Mouse (Mus musculus) thymus, postnatal 10 days (tissue): ENCODE measurements around the gene Cenps.
"Not testable (repeated sequence)": the region's sequence is repeated elsewhere in the genome, so short reads cannot be mapped to it uniquely, and the experiment has no call there.

Experiments used
- DNase-seq, 2 experiments: peaks; one replicate each; pipeline ENCODE4 v3.0.0; 2021; ENCODE audit warnings: low spot score in 2 of 2

Cenps gene

DNA sequence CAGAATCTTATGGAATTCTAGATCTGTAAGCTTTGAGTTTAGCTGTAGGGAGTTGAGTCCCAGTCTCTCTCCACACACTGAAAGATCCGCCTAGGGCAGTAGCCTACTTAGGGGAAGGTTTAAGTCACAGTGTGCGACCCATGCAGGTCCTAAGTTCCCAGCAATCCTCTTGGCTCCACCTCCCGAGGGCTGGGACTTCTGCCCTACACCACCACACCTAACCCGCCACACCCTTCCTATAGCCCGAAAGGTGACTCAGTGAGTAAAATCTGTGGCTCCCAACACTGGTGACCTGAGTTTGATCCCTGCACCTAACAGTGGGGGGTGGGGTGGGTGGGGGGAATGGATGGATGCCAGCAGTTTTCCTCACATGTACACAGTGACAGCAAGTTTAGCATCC, 14.0 kb downstream of the Cenps start:
- no peak for DNase-seq

GRCm38 (mm10) chr4:149119978-149120562, 17.4 kb downstream of the Cenps start:
- DNase-seq = not testable (repeated sequence)

DNA sequence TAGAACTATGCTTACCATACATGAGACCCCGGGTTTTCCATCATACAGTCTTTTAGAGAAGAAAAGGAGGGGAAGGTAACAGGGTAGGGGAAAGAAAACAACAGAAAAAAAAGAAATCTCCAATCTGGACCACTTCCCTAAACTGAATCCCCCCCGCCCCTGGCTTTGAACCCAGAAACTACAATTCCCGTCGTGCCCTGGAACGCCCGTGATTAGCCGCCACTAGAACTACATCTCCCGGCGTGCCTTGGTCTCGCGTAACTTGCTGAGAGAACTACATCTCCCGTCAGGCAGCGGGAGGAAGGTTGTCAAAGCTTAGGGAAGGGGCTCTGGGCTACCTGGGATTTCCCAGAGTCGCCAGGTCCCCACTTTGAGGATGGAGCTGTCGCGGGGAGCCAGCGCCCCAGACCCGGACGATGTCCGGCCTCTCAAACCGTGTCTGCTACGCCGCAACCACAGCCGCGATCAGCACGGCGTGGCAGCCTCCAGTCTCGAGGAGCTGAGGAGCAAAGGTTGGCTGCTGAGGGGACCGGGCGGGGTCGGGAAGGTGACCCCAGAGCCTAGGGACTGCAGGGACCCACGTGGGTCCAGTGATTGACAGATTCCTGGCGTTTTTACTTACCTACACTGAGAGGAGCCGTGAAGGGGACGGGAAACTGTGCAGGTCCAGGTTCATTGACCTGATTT, 33.4 kb downstream of the Cenps start, which contains the start of gene Dffa:
Dffa (plus strand) TSS at position 272 of the 687 bp plus-strand sequence.
- DNase-seq = peak; percentile 84 to 88

- DNase-seq = no peak
These were observed 36.0 kb downstream of the Cenps start for GRCm38 (mm10) chr4:149101456-149101855.

DNA sequence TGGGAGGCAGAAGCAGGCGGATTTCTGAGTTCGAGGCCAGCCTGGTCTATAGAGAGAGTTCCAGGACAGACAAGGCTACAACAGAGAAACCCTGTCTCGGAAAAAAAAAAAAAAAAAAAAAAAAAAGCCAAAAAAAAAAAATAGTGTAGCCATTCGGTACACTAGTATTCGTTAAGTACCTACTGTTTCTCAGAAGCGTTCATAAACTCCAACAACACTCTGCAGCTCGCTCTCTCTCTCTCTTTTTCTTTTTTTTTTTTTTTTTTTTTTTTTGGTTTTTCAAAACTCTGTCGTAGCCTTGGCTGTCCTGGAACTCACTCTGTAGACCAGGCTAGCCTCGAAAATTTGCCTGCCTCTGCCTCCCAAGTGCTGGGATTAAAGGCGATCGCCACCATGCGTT, 37.0 kb downstream of the Cenps start:
- not testable (repeated sequence) for DNase-seq

DNA sequence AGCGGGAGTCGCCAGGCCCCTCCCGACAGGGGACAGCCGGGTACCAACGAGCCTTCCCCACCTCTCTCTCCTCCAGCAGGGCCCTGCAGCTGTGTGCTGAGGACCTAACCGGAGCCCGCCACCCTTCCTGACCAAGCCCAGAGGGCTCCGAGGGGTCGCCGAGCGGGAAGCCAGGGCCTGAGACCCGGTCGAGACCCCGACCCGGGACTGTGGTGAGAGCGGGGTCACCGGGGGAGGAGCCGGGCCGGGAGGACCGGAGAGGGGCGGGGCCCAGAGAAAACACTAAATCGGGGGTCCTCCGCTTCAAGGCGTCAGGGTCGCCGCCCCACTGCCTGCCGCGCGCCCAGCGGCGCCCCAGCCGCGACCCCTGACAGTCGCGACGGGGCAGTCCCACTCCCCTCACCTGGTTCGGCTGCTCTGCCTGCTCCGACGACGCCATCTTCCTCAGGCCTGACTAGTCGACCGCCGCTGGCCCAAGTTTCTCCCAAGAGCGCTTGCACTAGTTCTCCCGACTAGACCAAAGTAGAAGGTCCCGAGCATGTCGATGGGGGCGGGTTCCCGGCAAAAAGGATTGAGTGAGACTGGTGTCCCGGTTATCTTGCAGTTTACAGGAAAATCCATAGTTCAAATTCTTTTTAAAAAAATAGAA, 37.9 kb downstream of the Cenps start, which contains the start of gene Pex14:
Pex14 (minus strand) TSS at position 508 of the 649 bp plus-strand sequence.
- DNase-seq = peak; percentile 80

- no peak for DNase-seq
These were observed 38.9 kb downstream of the Cenps start for GRCm38 (mm10) chr4:149098571-149098970.

DNA sequence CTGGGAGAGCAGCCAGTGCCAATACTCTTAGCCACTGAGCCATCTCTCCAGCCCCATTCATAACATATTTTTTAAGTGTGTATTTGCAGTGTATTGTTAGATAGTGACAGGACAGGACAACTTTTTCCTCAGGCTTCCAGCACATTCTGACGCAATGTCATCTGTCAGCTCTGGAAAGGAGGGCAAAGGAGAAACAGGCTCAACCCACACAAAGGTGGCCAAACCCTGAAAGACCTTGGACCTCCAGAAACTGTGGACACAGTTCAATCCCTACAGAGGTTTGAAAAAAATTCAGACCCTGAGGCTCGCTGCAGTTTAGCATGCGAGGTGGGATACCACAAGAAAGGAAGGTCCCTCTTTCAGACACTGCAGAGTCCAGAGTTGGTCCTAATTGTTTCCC, 39.5 kb downstream of the Cenps start:
- no peak for DNase-seq

GRCm38 (mm10) chr4:149091364-149091763, 46.1 kb downstream of the Cenps start:
- DNase-seq = no peak

DNA sequence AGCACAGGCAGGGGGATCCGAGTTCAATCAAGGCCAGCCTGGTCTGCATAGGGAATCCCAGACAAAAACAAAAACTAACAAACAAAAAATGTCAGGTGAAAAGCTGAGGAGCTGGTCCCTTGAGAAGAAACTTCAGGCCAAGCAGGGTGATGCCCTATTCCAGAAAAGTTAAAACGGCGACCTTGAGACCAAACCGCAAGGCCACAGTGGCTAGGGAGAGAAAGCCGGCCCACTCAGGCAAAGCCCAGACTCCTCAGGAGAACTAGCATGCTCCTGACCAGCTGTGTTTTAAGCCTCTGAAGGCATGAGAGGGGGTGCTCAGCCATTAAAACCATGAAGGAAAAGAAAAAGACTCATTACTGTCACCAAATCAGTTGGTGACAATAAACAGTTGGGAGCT, 52.0 kb downstream of the Cenps start:
- no peak for DNase-seq

DNA sequence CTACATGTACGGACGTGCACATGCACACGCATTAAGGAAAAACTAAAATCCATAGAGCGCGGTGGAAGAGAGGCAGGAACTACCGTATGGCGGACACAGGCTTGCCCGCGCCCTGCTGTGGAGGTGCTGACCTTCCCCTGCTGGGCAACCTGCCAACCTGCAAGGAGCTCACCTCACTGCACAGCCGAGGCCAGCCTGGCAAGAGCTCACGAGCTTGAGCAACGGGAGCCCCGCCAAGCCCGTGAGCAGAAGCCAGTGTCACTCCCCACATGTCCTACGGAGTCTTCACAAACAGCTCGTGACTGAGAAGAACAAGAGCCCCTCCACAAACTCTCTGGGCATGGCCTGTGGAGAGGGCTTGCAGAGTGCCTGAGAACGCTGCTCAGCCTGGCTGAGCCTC, 55.9 kb downstream of the Cenps start:
- DNase-seq = no peak

DNA sequence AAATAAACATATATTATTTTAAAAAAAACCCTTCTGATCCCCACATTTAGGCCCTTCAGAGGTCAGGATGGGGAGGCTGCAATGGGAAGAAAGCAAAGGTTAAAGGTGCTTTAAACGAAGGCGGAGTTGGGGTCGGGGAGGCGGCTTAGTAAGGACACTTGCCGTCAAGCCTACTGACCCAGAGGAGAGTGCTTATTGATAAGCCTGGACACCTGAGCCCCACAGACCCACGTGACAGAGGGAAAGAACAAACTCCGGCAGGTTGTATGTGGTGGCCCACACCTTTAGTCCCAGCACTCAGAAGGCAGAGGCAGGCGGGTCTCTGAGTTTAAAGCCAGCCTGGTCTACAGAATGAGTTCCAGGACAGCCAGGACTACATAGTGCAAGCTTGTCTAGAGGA, 57.3 kb downstream of the Cenps start:
- DNase-seq = no peak

- no peak for DNase-seq
These were observed 57.8 kb downstream of the Cenps start for GRCm38 (mm10) chr4:149079629-149080028.

DNA sequence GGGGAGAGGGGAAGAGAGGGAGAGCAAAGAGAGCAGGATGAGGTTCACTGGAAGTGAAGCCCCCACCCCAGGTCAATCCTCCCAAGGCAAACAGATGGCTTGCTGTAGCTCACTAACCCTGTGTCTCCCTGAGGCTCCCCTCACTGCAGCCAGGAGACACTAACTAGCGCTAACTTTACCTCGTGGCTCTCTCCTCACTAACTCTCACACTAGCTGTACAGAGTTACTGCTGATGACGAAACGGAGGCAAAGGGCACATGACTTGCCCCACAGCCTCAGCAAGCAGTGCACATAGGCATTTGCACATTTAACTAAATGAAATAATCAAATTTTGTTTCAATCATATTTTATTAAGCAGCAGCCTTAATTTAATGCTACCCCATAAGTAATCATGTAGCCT, 59.2 kb downstream of the Cenps start:
- DNase-seq = no peak
